Mouse (Mus musculus) megakaryocyte, embryonic 14.5 days (primary cell): Measurements from ENCODE around the gene Akap13.

Source experiments
- FLI1 ChIP-seq: IDR thresholded peaks from 2 replicates; pipeline ENCODE4 v1.6.1; 2012; ENCODE audit warnings: low read length, inconsistent platforms, mixed read lengths
- GATA1 ChIP-seq: IDR thresholded peaks from 3 replicates; pipeline ENCODE4 v1.6.1; 2012; ENCODE audit warnings: mixed read lengths, low read length, inconsistent platforms, borderline replicate concordance

DNA sequence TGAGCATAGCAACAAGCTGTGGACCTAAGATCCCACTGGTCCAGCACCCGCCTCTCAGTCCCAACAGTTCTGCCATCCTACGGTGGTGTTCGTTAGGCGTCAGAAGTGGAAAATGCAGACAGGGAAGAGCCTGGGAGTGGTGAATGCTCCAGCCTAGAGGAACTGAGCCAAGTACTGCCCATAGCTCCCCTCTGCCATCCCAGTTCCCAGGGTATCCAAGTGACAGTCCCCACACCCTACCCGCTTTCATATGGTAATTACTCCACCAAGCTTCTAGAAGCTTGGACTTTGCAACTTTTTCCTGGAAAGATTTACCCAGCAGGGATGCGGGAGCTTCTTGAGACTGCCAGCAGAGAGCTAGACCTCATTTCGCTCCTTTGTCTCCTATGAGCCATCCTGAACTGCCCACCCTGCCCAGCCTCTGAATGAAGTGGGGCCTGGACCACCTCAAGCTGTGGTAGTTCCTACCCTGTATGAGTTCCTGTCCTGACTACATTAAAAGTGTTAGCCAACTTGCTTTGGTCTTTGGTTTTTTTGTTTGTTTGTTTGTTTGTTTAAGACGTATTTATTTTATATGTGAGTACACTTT lies 300.6 kb downstream of the Akap13 start:
- TF ChIP-seq GATA1 = no peak
- no peak for TF ChIP-seq FLI1
